Mouse (Mus musculus): ENCODE data around the gene Zic2.
"Not testable (repeated sequence)": the region's sequence is repeated elsewhere in the genome, so short reads cannot be mapped to it uniquely, and the experiment has no call there.

The Zic2 gene

DNA sequence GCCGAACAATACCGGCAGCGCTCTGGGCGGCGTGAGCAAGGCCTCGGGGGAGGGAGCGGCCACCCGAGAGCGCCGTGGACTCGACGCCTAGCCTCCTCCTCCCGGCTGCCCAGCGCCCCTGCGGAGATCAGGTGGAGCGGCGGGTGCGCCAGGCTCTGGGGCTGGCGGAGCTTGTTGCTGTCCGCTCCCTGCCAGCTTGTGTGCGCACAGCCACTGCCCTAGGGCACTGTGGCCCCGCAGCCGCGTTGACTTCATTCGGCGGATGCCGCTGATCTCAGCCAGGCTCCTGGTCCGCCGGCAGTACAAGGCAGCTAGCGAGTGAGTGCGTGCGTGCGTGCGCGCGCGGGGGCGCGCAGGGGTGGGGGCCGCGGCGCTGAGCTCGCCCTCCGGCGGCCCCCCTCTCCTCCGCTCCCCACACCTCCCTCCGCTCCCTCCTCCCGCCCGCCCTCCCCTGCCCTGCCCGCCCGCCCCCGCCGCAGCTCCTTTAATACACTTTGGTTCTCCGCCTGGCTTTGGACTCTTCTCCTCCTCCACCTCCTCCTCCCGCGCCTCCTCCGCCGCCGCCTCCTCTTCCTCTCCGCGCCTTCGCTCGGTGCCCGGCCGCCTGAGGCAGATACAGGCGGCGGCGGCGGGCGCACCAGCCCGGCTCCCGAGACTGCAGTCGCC lies at the start of gene Zic2:
Zic2 (plus strand) TSS at position 545 of the 666 bp plus-strand sequence.
- peak; percentile 49 for DNase-seq

DNA sequence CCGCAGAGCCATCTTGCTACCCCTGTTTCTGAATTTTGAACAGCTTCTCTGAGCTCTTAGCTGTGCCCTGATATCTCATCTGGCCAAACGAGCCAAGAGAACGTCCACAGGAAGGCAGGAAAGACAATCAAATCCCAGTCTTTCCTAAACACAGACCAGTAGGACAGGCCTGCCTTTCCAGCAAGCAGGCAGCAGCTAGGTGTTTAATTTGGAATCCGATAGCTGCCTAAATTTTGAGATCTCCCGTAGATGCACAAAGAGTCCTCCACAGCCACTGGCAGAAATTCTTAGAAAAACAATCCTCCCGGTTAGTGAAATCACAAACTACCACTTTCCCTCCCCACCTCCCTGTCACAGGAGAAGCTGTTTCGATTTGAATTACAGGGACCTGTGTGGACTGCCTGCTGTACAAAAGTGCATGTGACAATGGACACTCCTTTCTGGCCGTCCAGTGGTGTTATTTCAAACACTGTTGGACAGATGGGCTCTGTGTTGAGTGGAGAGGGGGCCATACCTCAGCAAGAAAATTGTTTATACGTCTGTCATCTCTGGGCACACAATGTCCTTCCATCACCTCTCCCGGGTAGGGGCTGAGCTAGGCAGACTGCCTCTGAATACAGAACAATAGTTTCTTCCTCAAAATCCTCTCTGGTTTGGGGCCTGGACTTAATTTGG lies 48.6 kb upstream of the Zic2 start:
- no peak for DNase-seq

DNA sequence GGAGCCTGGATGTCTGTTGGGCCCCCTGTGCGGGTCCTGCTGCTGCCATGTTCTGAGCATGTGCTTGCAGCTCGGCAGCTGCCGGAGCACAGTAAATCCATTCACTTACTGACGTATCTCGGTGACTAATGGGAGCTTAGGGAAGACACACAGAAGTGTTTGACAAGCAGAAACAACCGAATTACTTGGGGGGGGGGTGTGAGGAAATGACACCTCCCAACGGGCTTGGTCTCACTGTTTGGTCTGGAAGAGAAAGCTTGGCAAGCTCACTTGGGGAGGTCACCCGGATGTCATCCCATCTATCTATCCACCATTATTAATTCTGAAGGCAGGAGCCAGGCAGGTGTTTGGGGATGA lies 48.1 kb upstream of the Zic2 start:
- DNase-seq, result no peak

DNA sequence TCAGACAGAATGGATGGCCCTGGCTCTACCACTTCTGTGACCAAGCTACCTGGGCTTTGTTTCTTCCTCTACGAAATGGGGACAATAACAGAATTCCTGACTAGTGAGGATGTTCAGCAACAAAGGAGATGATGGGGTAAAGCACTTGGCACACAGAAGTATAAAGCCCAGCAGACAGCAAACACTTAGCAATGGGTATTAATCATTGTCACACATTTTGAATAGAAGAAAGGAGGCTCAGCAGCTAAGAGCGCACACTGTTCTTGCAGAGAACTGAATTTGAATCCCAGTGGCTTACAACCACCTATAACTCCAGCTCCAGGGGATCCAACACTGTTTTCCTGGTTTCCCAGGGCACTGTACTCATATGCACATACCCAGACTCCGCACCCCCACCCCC lies 47.6 kb upstream of the Zic2 start:
- no peak for DNase-seq

DNA sequence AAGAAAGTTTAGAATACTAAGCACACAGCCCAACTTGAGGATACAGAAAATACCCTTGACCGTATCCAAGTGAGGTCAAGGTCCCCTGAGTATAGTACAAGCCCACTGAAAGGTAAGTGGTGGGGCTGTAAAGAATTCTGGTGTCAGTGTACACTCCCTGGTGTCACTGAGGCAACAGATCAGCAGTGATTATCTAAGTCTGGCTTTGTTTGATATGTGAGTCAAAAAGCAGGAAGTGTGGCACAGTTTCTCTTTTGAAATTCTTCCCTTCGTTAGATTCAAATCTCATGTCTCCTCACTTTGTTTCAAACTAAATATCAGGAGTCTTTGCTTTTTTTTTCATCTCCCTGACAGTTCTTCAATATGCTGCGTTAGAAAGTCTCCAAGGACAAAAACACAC lies 42.7 kb upstream of the Zic2 start:
- no peak for DNase-seq

DNA sequence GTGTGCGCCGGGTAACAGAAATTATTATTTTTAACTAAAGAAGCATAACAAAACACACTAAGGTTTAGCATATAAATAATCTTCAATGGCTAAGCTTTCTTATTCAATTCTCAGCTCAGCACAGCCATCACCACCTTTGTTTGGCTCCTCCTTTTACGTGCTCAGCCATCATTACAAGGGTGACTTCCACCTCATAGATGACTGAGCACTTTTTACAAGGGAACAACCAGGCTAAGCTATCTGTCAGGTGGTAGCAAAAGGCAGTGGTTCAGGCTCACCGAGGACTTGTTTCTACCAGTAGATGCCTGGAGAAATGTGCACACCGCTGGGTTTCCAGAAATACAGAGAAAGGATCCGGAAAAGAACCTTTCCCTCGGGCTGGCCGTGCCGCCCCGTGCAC lies 41.2 kb upstream of the Zic2 start:
- no peak for DNase-seq

DNA sequence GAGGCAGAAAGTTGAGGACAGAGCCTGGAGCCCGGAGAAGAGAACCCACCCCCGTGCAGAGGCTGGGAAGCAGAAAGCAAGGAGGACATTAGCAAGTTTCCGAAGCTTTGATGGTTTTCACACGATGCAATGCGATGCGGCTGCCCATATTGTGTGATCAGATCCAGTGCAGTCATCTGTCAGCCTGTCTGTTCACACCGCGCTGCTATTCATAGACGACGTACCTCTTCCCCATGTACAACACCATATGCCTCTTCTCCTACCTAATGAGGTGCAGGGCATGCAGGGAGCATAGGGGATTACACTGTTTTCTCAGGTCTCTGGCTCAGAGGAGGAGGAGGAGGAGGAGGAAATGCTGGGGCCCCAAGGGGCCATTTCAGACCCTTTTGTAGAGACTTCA lies 38.4 kb upstream of the Zic2 start:
- DNase-seq, result no peak

DNA sequence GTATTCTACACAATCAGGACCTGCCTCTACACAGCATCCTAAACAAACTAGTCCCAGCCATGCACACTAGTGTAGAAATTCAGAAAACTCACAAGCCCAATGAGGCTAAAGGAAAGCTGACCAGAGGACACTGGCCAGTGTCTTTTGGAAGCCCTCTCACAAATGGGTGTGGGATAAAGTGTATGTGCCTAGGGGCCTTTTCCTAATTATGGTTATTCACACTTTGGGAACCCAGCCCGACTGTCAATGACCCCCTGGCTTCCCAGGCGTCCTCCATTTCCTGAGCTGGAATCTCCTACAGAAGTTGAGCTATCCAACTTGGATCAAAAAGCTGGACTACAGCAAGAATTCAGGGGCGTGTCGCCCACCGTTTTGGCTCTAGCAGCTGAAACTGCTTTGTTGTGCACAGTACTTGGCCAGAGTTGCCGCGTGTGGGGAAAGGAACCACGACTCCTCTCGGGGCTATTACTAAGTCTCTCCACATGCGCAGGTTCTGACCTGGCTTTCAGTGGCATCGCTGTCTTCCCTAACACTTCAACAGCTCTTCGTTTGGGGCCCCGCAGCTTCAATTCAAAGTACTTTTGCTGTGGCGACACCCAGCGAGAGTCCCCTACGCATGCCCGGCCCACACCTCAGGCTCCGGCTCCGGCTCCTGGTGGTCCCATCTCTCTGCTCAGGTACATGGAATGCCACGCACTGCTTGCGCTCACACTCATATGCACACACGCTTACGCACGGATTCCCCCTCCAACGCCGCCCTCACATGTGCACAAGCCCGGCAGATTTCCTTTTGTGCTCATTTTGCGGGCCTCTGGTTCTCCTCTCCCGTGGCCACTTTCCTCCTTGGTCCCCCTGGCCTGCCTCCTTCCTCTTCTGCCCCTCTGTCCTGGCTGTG lies 25.4 kb upstream of the Zic2 start:
- DNase-seq, result no peak

DNA sequence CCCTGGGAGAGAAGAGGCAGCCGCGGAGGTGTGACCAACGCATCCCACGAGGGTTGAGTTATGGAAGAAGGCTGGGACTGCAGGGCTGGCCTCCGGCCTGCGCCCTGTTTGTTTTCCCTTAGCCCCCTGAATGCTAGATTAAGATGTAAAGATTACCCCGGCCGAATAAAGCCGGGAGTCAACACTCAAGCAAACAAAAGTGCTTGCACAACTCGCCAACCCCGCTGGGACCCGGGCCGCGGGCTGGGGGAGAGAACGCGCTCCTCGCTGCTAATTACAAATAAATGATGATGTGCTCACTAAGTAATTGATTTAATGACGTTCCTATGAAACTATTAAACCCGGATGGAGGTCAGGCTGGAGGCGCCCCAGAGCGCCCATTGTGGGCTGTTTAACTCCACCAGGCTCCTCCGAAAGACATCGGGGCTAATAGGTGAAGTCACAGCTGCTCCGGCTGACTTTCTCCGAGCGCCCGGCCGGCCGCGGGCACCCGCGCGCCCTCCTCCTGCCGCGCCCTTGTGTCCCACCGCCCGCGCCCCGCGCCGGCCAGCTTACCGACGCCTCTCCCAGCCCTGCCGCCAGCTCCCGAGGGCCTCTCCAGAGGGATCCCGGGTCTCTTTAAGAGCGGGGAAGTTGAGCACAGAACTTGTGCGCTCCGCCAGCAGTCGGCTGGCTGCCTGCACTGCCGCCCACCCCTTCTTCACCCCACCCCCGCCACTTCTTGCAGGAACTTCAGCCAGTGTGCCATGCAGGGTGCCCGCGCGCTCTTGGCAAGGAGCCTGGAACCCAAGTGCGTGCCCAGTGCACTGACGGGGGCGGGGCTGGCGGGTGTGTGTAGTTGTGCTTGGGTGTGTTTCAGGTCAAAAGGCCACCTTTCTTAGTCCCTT lies 24.5 kb upstream of the Zic2 start, which contains the start of gene Gm5089:
Gm5089 (minus strand) TSS at position 620 of the 887 bp plus-strand sequence.
- peak; percentile 59 for DNase-seq

DNA sequence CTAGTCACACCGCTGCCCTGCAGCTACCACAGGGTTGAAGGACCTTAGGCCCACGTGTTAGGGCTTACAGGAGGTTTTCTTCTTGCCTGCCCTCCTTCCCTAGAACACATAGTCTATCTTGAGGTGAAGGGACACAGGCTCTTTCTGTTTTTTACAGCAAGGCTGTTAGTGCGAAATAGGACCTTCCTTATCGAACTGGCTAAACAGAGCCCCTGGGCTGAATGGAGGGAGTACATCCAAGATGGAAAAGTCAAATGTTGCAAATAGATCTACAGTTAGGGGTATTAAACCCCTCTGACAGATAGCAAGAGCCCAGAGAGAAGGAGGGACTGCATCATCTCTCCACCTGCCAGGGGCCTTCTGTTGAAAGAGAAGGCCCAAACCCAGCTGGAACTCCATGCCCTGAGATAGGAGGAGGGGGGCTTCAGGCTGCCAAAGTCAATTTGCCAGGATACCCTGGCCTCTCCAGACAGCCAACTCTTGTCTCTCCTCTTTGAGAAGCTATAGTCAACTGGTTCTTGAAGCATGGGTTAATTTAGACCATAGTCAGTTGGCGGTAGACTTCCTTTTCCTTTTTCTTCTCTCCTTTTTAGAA lies 23.6 kb upstream of the Zic2 start:
- DNase-seq, result no peak

DNA sequence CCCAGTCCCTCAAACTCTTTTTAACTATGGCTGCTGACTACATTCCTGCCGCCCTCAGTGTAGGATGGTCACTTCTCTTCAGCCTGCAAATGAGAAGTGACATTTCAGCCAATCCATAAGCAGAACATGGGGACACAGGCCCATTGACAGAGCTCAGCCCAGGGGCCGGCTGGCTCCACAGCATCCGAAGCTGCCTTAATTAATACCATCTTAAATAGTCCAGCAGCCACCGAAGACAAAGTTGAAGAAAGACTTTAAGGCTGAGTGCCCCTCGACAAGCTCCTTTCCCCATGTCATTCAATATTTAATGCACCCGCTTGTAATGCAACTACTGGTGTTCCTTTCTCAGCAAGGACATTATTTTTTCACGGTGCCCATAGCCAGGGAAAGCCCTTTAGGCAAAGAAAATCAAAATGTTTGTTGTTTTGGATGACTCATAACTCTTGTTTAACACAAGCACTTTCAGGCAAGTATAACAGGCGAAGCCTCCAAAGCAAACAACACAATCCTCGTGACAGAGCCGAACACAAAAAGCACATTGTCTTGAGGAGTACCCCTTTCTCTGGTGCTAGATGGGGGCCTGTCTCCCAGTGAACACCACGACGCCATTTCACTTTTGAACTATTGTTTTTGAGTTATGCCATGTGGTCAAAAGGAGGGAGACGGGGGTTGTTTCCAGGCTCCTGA lies 22.4 kb upstream of the Zic2 start:
- no peak for DNase-seq

DNA sequence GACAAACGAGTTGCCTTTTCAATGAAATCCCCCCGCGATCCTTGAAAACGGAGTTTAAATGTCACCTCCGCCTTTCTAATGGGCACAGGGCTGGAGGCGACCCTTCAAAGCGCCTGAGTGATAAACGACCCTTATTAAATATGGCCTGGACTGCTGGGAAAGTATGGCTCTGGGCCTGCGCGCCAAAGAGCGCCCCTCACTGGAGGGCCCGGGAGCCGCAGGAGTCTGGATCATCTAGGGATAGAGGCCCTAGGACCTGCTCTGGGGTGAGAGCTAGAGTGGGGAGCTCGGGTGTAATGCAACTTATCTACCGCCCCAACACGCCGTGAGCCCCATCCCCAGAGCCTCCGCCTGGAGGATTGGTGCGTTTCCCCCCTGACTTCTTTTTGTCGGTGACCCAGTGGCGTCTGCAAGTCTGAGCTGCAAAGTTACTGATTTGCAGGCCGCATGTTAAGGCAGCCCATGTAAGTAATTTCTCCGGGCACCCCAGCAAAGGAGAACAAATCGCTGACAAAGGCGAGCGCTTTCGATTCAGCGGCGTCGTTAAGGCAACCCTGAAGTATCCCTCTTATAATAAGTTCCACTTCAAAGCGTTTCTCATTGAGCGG lies 21.7 kb upstream of the Zic2 start:
- DNase-seq, result peak; percentile 32

DNA sequence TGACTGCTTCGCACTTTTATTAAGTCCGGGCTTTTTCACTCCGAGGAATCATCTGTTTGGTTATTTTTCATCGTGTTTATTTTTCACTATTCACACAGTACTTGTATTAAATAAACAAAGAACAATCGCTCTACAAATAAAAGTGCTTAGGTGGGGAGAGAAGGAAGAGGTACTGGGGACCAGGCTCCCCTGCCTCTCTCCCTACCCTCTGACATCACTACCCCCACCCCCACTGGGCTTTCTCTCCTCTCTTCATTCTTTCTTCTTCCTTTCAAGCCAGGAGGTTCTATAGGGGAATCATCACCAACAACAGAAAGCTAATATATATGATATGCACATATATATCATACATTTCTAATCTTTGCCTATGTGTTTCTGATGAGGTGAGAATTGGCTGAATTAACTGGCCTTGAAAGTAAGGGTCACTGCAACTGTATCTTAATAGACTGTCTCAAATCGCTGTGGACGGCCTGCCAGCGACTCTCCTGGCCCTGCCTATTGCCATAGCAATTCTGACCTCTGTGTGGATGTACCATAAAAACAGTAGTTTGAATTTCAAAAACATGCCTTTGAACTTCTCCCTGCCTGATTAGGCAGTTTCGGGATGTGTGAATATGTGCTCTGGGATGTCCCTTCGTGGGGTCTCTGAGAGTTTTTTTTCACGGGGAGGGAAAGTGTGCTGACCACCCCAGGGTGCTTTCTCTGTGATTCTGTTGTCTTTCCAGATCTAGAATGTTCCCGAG lies 21.1 kb upstream of the Zic2 start:
- no peak for DNase-seq

DNA sequence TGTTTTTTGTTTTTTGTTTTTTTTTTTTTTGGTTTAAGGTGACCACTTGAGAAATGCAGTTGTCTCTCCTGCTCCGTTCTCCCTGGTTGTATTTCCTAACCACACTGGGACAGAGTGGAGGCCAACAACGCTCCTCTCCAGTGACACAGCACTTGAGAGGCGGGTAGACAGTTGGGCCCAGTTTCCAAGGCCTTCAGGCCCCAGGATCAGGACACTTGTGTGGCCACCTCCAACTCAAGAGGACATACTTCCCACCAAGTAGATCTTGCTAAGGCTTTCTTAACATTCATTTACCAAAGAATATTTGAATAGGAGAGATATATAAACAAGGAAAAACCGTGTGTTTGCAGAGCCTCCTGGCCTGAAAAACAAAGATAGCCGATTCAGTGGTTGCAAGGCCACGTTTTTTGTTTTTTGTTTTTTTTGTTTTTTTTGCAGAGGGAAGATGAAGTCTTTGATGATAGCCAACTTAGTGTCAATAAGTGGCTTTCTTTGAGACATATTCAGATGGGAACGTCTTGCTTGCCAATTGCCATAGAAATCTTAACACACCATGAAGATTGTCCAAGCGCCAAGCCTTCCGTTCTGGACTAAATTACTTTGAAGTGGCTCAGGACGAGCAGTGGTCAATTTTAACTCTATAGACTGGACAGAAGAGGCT lies 20.2 kb upstream of the Zic2 start:
- no peak for DNase-seq

DNA sequence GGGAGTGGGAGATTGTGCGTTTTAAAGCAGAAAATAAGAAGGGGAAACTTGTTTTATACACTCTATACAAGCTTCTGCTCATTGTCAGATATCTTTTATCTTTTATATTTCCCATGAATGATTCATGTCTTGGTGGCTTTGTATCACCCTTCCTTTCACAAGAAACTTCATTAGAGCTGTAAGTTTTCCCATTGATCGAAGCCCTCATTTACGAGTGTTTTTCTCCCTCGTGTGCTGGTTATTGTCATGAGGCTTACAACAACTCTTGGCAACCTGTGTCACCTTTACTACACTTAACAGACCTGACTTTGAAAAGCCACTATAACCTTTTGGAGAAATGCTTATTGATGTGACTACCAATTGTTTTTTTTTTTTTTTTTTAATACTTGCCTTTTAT lies 19.7 kb upstream of the Zic2 start:
- DNase-seq, result no peak

DNA sequence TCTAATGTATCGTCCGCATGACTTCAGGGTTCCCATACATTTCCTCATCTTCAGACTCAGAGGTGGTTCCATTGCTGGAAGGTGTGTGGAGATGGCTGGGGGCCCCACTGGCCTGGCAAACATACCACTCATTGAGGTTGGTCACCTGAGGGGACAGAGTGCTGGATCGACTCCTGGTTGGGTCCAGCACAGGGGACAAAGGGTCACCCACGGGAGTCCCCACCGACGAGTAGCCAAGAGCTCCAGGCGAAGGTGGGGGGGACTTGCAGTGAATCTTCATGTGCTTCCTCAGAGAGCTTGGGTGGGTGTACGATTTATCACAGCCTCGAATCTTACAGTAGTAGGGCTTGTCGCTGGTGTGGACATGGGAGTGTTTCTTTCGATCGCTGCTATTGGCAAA lies 15.9 kb upstream of the Zic2 start:
- not testable (repeated sequence) for DNase-seq

DNA sequence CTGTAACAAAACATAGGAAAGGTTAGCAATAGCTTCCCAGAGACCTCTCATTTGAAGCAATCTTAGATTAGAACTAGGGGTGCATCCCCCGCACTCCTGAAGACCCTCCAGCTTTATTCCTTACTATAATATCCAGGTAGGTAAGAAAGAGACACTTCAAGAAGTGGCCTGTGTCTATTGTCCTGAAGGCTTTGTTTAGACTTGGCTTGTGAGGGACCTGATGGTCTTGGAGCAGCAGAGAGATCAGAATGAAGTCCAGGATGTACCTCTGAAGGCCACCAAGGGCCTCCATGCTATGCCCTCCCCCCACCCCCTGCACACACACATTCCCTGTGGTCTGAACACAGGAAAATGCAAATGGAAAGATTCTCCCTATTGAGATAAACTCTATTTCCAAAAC lies 15.5 kb upstream of the Zic2 start:
- no peak for DNase-seq

DNA sequence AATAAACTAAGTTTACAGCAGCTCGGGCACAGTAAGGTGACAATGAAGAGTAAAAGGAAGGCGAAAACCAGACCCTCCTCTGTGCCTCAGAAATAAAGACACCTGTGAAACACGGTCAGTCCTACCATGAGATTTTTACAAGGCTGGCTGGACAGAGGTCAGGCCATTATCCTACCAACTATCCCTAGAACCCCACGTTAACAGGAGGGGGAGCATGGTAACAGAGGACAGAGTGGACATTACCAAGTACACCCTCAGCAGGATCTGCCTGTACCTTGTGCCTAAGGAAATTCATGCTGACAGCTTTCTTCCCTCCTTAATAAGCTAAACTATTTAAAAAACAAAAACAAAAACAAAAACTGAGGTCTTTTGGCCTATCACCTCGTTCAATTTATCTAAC lies 15.0 kb upstream of the Zic2 start:
- no peak for DNase-seq

DNA sequence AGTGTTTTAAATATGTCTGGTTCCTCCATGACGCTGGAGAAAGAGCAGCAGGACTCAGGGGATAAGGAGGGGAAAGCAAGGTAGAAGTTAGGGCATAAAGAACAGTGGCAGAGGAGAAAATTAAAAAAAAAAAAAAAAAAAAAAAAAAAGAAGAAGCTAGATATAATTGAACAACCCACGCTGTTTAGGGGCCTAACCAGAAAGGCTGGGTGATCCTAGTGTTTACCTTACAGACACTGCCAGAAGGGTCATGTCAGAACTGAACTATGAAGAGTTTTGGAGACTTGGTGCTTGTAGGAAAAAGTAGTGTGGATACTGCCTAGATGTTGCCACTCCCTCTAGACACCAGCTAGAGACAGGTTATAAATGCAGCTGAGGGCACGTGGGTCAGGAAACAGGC lies 13.7 kb upstream of the Zic2 start:
- DNase-seq, result no peak

DNA sequence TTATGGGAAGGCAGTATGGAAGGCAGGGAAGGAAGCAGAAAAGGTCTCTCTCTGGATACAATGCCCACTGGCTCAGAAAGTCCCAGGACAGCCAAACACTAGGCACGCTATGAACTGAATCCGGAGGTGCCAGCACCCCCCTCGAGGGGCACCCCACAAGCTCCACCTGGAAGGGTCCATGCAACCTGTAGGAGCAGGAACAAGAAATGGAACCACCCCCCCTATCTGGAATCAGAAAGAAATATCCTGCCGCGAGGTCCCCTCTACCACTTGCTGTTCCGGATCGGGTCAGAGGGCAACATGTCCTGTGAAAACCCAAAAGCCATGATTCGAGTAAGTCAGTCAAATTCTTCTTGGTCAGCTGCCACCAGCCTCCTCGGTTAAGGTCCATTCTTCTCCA lies 13.3 kb upstream of the Zic2 start:
- DNase-seq, result no peak
